Mouse (Mus musculus) hindbrain, embryonic 11.5 days (tissue): ENCODE data around the gene Rab24. TPM values are rescaled to one million over a fixed set of nuclear protein-coding genes. Genes with fewer than 3 reads are reported as not detected.
A peak's percentile ranks its signal among the peaks of the same experiment; 100 is the strongest.

ENCODE experiments used
- ATAC-seq: fragments of 200-750 bp; cut with Nextera tagmentation; 2 replicates; pipeline ENCODE4 v1.8.0; 2017; ENCODE audit warnings: mild to moderate bottlenecking, moderate TSS enrichment, moderate library complexity; ENCODE audit not compliant: low FRiP score
- DNase-seq: peaks from one replicate; pipeline ENCODE4 v3.0.0-alpha.2; 2015; ENCODE audit warnings: low spot score
- H3K27ac ChIP-seq: fragments of 300-500 bp; sonication (generic); 2 replicates; pipeline ENCODE4 v1.5.1; 2014; ENCODE audit warnings: mild to moderate bottlenecking, low read depth, low read length
- H3K27me3 ChIP-seq: fragments of 300-500 bp; sonication (generic); 2 replicates; pipeline ENCODE4 v1.6.1; 2014; ENCODE audit warnings: mild to moderate bottlenecking, low read length, moderate library complexity, mixed read lengths; ENCODE audit not compliant: control insufficient read depth, insufficient read depth
- H3K36me3 ChIP-seq: fragments of 300-500 bp; sonication (generic); 2 replicates; pipeline ENCODE4 v1.6.1; 2014; ENCODE audit warnings: mild to moderate bottlenecking, low read length, moderate library complexity, mixed read lengths; ENCODE audit not compliant: control insufficient read depth, insufficient read depth
- H3K4me1 ChIP-seq: fragments of 300-500 bp; sonication (generic); replicated peaks from 2 replicates; pipeline ENCODE4 v1.6.1; 2014; ENCODE audit warnings: low read length, mixed read lengths; ENCODE audit not compliant: control insufficient read depth, insufficient read depth
- H3K4me2 ChIP-seq: fragments of 300-500 bp; sonication (generic); replicated peaks from 2 replicates; pipeline ENCODE4 v1.6.1; 2014; ENCODE audit warnings: mild to moderate bottlenecking, low read depth, low read length
- H3K4me3 ChIP-seq: fragments of 300-500 bp; sonication (generic); 2 replicates; pipeline ENCODE4 v1.5.1; 2014; ENCODE audit warnings: low read depth, low read length
- H3K9ac ChIP-seq: fragments of 300-500 bp; sonication (generic); 2 replicates; pipeline ENCODE4 v1.6.1; 2014; ENCODE audit warnings: low read depth, low read length
- H3K9me3 ChIP-seq: fragments of 300-500 bp; sonication (generic); 2 replicates; pipeline ENCODE4 v1.6.1; 2016; ENCODE audit warnings: low read length; ENCODE audit not compliant: control insufficient read depth
- WGBS: fragments of 180-500 bp; shearing (Covaris S2); extraction: QIAGEN DNeasy Blood & Tissue Kit; methylation state at CpG from one replicate; pipeline ENCODE4 v1.1.7; 2014; 5-methylcytosine and 5-hydroxymethylcytosine counted together
- polyA plus RNA-seq: library from polyadenylated mRNA; unstranded; fragments of >200 nt; fragmentation: Nextera tagmentation; extraction: Ambion mirVana; gene quantifications from 2 replicates; pipeline ENCODE4 v1.2.1, GENCODE M21; 2014

The Rab24 gene
- polyA plus RNA-seq, 1 experiment from 2014 or later, result 90.9 TPM

DNA sequence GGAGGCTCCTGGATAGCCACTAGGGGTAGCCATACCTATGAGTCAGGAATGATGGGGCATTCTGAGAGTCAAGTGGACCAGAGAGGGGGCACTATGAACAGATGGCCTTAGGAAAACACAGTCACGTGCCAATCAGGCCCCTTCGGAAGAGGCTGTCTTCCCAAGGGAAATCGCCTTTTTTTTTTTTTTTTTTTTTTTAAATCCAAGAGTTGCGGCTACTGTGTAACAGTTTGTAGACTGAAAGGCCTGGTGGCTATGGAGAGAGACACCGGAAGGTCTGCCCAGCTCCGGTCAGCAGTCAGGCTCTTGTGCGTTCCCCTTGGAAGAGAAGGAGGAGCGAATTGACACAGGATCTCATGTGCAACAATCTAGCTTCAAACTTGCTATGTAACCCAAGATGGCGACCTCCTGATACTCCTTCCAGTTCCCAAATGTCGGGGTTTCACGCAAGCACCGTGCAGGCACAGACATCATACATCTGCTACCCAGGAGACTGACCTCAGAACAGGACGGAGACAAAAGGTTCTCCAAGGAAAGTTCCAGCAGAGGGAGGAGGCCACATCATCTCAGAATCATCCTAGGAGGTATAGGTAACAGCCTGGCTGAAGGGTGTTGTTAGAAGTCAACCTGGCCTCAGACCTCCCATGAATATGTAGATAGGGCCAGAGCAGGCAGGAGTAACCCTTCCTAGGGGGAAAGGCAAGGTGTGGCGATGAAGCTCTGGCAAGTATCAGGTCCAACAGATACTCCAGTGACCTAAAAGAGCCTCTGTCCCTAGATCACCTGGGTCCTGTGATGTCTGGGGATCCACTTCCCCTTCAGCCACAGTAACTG is 9.0 kb upstream of the Rab24 start:
- 44% methylated on average over 14 of the region's 14 CpGs for WGBS
- Histone ChIP-seq H3K27me3 (no peaks in the 10 kb centered on the region), H3K9me3 (no peaks in the 10 kb centered on the region), H3K36me3 (peaks cover 3% of the 10 kb centered on the region), H3K4me2 (peak overlapping the region; percentile 93), H3K27ac (peak overlapping the region; percentile 88), H3K4me3 (peak overlapping the region; percentile 63), H3K4me1 (peaks cover 6% of the 10 kb centered on the region; the same call in 1 of the 2 replicates), H3K9ac (no peak overlapping the region; the same call in none of the 2 replicates)
- ATAC-seq, result peak; percentile 55; the same call in 1 of the 2 replicates
- no peak for DNase-seq

DNA sequence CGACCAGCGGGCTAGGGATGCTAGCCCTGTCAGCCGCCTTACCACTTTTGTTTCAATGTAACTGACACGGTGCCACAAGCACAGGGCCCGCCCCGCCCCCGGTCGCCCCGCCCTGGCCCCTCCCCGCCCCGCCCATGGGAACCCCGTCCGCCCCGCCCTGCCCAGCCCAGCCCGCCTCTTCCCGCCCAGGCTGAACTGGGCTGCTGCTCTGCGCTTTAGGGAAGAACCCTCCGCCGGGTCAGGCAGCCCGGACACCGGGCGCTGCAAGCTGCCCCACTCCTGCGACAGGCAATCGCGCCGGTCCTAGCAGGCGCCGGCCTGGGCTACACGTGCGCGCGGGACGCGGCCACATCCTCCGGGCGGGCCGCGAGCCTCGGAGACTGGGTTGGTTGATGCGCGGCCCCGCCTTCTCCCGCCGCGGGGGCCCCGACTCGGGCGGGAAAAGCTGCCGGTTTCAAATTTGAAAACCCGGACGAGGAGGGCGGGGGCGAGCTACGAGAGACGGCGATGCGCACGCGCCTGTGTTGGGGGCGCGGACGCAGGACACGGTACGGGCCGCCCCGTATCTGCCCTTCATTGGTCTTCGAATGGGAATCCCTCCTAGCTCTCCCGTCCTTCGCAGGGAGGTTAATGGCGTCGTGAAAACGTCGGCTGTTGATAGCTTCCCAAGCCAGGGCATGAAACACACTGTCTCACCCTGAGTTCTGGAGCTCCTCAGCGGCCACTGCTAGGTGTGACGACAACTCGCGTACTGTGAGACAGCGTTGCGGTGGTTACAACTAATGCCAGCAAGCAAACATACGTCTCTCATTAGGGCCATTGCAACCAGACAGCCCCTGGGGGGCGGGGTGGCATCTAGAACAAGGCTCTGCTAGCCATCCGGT is 8.2 kb upstream of the Rab24 start, which contains the start of gene Mxd3:
Gene Mxd3, minus strand, starts transcription at position 141 of the 884 bp plus-strand sequence.
- H3K4me3 ChIP-seq, result peak within 1 kb of the TSS; percentile 63
- peak within 1 kb of the TSS; percentile 74 for H3K9ac ChIP-seq
- H3K27me3 ChIP-seq, result no peaks in the 10 kb centered on the region
- H3K4me2 ChIP-seq, result peak within 1 kb of the TSS; percentile 93
- peak; percentile 87 for ATAC-seq
- DNase-seq, result peak; percentile 91
- no peaks in the 10 kb centered on the region for H3K9me3 ChIP-seq
- H3K4me1 ChIP-seq, result peaks cover 6% of the 10 kb centered on the region; the same call in 1 of the 2 replicates
- peaks cover 8% of the 10 kb centered on the region for H3K36me3 ChIP-seq
- WGBS, result under 1% methylated on average over 73 of the region's 82 CpGs
- H3K27ac ChIP-seq, result peak within 1 kb of the TSS; percentile 88

DNA sequence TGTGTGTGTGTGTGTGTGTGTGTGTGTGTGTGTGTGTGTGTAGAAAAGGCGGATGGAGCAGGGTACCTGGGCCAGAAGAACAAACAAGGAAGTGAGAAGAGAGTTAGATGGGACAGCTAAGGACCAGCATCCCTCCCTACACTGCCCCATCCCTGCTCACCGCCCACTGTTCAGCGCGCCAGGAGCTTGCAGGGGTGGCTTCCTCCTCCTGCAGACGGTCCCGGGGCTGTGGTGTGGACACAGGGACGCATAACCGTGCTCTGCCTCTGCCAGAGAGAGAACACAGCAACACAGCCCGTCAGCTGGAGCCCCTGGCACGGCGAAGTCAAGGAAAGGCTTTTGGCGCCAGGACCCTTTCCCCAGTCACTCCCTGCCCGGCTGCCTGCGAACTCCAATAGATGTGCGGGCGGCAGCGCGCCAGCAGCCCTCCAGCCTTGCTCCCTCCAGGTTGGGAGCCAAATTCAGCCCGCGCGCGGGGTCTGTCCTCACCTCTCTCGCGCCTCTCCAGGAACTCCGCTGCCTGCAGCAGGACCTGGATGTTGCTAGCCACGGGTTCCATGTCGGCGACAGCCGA is 7.5 kb upstream of the Rab24 start:
- Histone ChIP-seq H3K4me2 (peak overlapping the region; percentile 93), H3K9ac (peak overlapping the region; percentile 74), H3K4me3 (peak overlapping the region; percentile 63), H3K27me3 (no peaks in the 10 kb centered on the region), H3K9me3 (no peaks in the 10 kb centered on the region), H3K4me1 (peaks cover 6% of the 10 kb centered on the region; the same call in 1 of the 2 replicates), H3K36me3 (peaks cover 8% of the 10 kb centered on the region), H3K27ac (peak overlapping the region; percentile 88)
- 2% methylated on average over 28 of the region's 29 CpGs for WGBS
- ATAC-seq, result peak; percentile 31; the same call in 1 of the 2 replicates
- no peak for DNase-seq

DNA sequence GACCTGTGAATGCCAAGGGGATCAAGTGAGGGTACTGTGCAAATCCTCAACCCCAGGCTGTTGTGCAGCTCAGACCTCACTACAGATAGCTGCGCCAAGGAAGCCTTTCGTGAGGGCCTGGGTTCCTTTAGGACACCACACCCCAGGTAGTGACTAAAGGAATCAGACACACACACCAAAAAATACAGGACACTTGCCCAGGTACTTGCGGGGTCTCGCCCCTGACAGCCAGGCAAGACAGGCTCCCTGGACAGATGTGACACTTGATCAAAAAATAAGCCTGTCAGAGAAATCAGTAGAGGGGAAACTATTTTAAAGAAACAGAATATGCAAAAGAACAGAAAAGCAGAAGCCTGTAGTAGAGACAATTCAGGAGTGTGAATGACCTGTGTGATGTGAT is 6.9 kb upstream of the Rab24 start:
- Histone ChIP-seq H3K27me3 (no peaks in the 10 kb centered on the region), H3K4me2 (peak overlapping the region; percentile 93), H3K4me1 (peaks cover 6% of the 10 kb centered on the region; the same call in 1 of the 2 replicates), H3K36me3 (peaks cover 8% of the 10 kb centered on the region), H3K9ac (peak overlapping the region; percentile 74), H3K4me3 (peak overlapping the region; percentile 63), H3K9me3 (no peaks in the 10 kb centered on the region), H3K27ac (no peak overlapping the region)
- DNase-seq, result no peak
- WGBS, result 71% methylated on average over 4 of the region's 4 CpGs
- no peak for ATAC-seq

DNA sequence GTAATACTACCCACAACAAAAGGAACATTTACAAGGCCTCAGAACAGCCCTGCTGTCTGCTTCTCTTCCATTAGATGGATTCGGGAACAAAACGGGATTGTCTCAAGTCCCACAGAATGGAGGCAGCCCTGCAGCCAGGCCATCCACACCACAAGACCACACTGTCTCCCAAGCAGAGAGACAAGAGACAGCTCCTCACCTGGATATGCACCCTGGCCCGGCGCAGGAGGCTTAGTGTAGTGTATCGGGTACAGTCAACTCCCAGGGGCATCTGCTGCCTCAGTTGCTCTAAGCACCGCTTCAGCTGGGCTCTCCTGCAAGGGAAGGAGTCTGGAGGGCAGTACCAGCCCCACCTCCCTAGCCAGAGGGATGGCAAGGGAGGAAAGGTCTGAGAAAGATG is 6.4 kb upstream of the Rab24 start:
- Histone ChIP-seq H3K4me1 (peaks cover 9% of the 10 kb centered on the region), H3K27ac (no peak overlapping the region), H3K9me3 (no peaks in the 10 kb centered on the region), H3K4me3 (peak overlapping the region; percentile 63), H3K27me3 (no peaks in the 10 kb centered on the region), H3K9ac (no peak overlapping the region), H3K36me3 (peaks cover 8% of the 10 kb centered on the region), H3K4me2 (peak overlapping the region; percentile 93)
- DNase-seq (no peak), ATAC-seq (no peak)
- WGBS, result 92% methylated on average over 6 of the region's 6 CpGs

DNA sequence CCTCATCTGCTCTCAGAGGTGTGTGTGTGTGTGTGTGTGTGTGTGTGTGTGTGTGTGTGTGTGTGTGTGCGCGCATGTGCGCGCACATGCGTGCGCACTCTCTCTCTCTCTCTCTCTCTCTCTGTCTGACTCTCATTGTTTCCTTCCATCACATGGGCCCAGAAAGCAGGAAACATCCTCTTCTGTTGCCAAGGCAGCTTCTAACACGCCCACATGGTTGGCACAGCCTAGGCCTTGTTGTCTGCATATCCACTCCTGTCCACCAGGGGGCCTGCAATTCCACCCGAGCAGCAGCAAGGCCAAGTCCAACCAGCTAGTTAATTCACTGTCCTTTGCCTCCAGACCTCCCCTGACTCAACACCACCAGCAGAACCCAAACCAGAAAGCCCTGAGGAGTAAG is 5.9 kb upstream of the Rab24 start:
- Histone ChIP-seq H3K27me3 (no peaks in the 10 kb centered on the region), H3K9me3 (no peaks in the 10 kb centered on the region), H3K4me2 (peak overlapping the region; percentile 93; the same call in 1 of the 2 replicates), H3K9ac (no peak overlapping the region), H3K27ac (no peak overlapping the region), H3K36me3 (peaks cover 8% of the 10 kb centered on the region), H3K4me1 (peaks cover 11% of the 10 kb centered on the region), H3K4me3 (peak overlapping the region; percentile 63; the same call in 1 of the 2 replicates)
- 0 out of 2 replicates have a peak, but pooled peaks have one; percentile 9 for ATAC-seq
- 44% methylated on average over 8 of the region's 8 CpGs for WGBS
- peak; percentile 84 for DNase-seq

DNA sequence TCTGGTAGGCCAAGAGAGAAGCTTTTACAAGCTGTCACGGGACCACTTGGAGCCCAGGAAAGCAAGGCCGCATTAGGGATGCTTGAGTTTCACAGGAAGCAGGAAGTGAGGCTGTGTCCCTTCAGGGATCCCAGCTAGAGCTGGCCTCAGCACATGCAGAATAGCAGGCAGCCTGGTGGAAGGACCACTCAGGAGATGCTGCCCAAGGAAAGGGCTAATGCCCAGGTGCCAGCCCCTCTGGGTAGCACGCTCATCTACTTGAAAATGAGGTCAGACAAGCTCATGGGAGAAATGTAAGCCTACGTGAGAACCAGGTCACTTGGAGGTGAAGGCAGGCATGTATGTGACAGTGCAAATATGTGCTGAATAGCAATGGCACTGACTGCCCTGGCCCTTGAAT is 5.4 kb upstream of the Rab24 start:
- Histone ChIP-seq H3K4me1 (peaks cover 11% of the 10 kb centered on the region), H3K4me2 (no peak overlapping the region)
- 51% methylated on average over 4 of the region's 4 CpGs for WGBS

DNA sequence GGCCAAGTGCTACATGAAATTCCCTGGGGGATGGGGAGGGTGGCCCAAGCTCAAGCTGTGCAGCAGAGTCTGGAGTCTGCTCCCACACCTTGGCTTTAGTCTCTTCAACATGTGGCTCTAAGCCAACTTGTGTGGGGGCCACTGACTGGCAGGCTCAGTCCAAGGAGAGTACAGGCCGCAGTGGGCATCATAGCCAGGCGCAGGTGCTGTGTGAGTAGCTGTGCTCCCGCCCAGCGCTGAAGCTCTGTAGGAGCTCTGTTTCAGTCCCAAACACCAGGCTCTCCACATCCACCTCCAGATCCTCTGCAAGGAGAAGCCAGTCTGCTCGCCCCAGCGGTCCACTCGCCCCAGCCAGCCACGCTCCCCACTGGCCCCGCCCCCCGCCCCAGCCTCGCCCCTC is 3.9 kb upstream of the Rab24 start:
- DNase-seq, result no peak
- Histone ChIP-seq H3K36me3 (peaks cover 8% of the 10 kb centered on the region), H3K27me3 (no peaks in the 10 kb centered on the region), H3K9ac (no peak overlapping the region), H3K4me2 (no peak overlapping the region), H3K4me1 (peaks cover 11% of the 10 kb centered on the region), H3K9me3 (no peaks in the 10 kb centered on the region), H3K27ac (no peak overlapping the region), H3K4me3 (no peak overlapping the region; the same call in 1 of the 2 replicates)
- WGBS, result 82% methylated on average over 11 of the region's 11 CpGs
- no peak for ATAC-seq

More for the DNA sequence above, 5.4 kb upstream of the Rab24 start:
- ATAC-seq, result no peak
- no peaks in the 10 kb centered on the region for H3K27me3 ChIP-seq
- H3K9me3 ChIP-seq, result no peaks in the 10 kb centered on the region
- no peak overlapping the region for H3K4me3 ChIP-seq
- H3K27ac ChIP-seq, result no peak overlapping the region
- H3K36me3 ChIP-seq, result peaks cover 8% of the 10 kb centered on the region
- no peak overlapping the region for H3K9ac ChIP-seq
- no peak for DNase-seq
